Mouse (Mus musculus) intestine, embryonic 15.5 days (tissue): ENCODE data around the gene Zik1. TPM values are rescaled to one million over a fixed set of nuclear protein-coding genes. Genes with fewer than 3 reads are reported as not detected.

Source experiments
- ATAC-seq: fragments of 200-750 bp; cut with Nextera tagmentation; 2 replicates; pipeline ENCODE4 v1.8.0; 2017; ENCODE audit warnings: moderate TSS enrichment, moderate library complexity
- H3K27ac ChIP-seq: fragments of 300-500 bp; sonication (generic); 2 replicates; pipeline ENCODE4 v1.5.1; 2015; ENCODE audit warnings: mild to moderate bottlenecking, inconsistent platforms
- H3K27me3 ChIP-seq: fragments of 300-500 bp; sonication (generic); replicated peaks from 2 replicates; pipeline ENCODE4 v1.6.1; 2015; ENCODE audit warnings: inconsistent platforms
- H3K36me3 ChIP-seq: fragments of 300-500 bp; sonication (generic); 2 replicates; pipeline ENCODE4 v1.6.1; 2015; ENCODE audit warnings: inconsistent platforms
- H3K4me1 ChIP-seq: fragments of 300-500 bp; sonication (generic); replicated peaks from 2 replicates; pipeline ENCODE4 v1.6.1; 2015; ENCODE audit warnings: inconsistent platforms
- H3K4me2 ChIP-seq: fragments of 300-500 bp; sonication (generic); replicated peaks from 2 replicates; pipeline ENCODE4 v1.6.1; 2015; ENCODE audit warnings: mild to moderate bottlenecking, inconsistent platforms
- H3K4me3 ChIP-seq: fragments of 300-500 bp; sonication (generic); replicated peaks from 2 replicates; pipeline ENCODE4 v1.5.1; 2015; ENCODE audit warnings: inconsistent platforms
- H3K9ac ChIP-seq: fragments of 300-500 bp; sonication (generic); 2 replicates; pipeline ENCODE4 v1.6.1; 2015; ENCODE audit warnings: inconsistent platforms
- H3K9me3 ChIP-seq: fragments of 300-500 bp; sonication (generic); 2 replicates; pipeline ENCODE4 v1.6.1; 2016; ENCODE audit warnings: inconsistent platforms
- WGBS: fragments of 180-500 bp; shearing (Covaris S2); methylation state at CpG from one replicate; pipeline ENCODE4 v1.1.7; 2015; 5-methylcytosine and 5-hydroxymethylcytosine counted together
- polyA plus RNA-seq: library from polyadenylated mRNA; unstranded; fragments of >200 nt; fragmentation: Nextera tagmentation; extraction: Ambion mirVana; gene quantifications from 2 replicates; pipeline ENCODE4 v1.2.1, GENCODE M21; 2015

The Zik1 gene
- 7.0 and 8.2 TPM in 2 replicates for polyA plus RNA-seq

DNA sequence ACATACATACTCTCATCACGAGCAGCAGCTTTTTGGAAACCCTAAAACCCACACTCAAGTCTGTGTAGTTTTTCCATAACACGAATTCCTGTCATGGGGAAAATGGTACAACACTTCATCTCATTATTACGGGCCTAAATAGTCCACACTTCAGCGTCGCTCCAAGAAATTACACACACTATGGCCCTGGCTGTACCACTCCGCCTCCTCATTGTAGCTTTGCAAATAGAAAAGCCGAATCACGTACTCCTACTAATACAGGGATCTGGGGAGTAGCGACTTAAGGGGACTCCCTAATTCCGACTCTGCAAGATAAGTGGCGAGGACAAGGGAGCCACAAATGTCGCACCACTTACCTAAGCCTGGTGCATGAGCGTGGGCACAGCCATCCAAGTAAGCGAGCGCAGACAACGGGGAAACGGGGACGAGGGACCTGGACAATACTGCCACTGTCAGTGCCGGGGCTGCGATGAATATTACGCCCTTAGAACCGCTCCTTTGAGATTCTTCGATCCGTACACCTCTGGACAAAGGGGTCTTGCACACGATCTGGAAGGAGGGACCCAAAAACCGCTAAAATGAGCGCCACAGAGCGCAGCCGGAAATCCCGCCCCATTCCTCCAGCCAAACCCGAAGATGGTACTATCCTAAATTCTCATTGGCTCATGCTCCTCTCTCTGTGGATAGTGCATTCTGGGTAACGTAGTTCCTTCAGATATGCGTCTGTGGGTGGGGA lies at the start of gene Zik1:
TSS of gene Zik1 (minus strand) at position 609 of the 736 bp plus-strand sequence.
- ATAC-seq = peak; percentile 100
- 0 out of 2 replicates have a peak, but pooled peaks cover 2% of the 10 kb centered on the region for H3K4me1 ChIP-seq
- H3K4me2 ChIP-seq = peak within 1 kb of the TSS; percentile 54
- H3K9me3 ChIP-seq = no peaks in the 10 kb centered on the region
- no peaks in the 10 kb centered on the region for H3K27me3 ChIP-seq
- 2% methylated on average over 33 of the region's 33 CpGs for WGBS
- H3K4me3 ChIP-seq = peak within 1 kb of the TSS; percentile 63
- H3K9ac ChIP-seq = peak within 1 kb of the TSS; percentile 64
- H3K27ac ChIP-seq = no peak within 1 kb of the TSS
- H3K36me3 ChIP-seq = peaks cover 9% of the 10 kb centered on the region; the same call in 1 of the 2 replicates

DNA sequence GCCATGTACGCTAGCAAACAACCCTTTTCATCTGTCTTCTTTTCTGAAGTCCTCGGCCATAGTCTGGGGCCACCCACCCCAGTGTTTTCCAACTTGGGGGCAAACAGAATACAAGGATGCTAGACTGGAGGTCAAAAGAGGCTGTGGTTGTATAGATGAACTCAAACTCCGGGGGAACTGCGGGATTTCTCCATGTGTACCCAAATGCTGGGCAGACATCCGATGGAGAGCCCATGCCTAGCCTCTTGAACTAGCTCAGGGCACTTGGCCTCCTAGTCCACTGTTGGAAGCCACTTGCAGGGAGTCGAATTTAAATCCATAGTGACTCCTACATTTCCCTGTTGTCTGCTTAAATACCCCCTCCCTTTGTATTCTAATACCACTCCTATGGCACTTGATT lies 384 bp upstream of the Zik1 start:
- Histone ChIP-seq H3K27me3 (no peaks in the 10 kb centered on the region), H3K9ac (no peak overlapping the region), H3K4me1 (0 out of 2 replicates have a peak, but pooled peaks cover 2% of the 10 kb centered on the region), H3K4me2 (peak overlapping the region; percentile 54), H3K27ac (no peak overlapping the region), H3K4me3 (peak overlapping the region; percentile 63), H3K9me3 (no peaks in the 10 kb centered on the region), H3K36me3 (peaks cover 3% of the 10 kb centered on the region; the same call in 1 of the 2 replicates)
- 39% methylated on average over 6 of the region's 6 CpGs for WGBS
- ATAC-seq = no peak

DNA sequence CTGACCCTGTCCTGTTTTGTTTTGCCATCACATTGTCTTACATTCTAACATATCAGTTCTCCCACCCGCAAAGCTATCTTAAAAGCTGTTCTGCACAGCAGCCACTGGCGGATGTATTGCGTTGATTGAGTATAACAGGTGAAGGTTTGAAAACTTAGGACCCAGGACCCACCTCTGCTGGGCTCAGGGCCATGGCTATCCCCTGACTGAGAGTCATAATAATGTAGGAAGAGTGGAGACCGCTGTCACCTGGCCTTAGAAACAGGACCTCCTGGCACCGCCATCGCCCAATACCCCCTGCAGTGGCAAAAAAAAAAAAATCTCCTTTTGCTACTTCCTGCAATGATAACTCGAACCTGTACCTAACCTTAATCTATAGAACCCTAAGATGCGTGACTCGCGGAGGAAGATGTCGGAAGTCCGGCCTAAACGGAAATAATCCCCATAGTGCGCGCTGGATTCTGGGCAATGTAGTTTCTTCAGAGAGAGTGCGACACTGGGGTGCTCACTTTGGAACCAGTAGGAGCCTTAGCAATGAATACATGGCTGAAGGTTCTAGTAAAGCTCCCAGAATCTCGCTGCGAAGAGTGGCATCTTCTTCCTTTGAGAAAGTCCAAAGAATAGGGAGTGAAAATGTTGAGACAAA lies 14.5 kb downstream of the Zik1 start:
- H3K4me2 ChIP-seq = peak overlapping the region; percentile 33
- H3K4me1 ChIP-seq = no peaks in the 10 kb centered on the region
- no peaks in the 10 kb centered on the region for H3K27me3 ChIP-seq
- no peak overlapping the region for H3K4me3 ChIP-seq
- H3K9me3 ChIP-seq = no peaks in the 10 kb centered on the region
- H3K36me3 ChIP-seq = no peaks in the 10 kb centered on the region
- WGBS = 62% methylated on average over 18 of the region's 18 CpGs
- ATAC-seq = no peak
- no peak overlapping the region for H3K27ac ChIP-seq
- no peak overlapping the region for H3K9ac ChIP-seq

DNA sequence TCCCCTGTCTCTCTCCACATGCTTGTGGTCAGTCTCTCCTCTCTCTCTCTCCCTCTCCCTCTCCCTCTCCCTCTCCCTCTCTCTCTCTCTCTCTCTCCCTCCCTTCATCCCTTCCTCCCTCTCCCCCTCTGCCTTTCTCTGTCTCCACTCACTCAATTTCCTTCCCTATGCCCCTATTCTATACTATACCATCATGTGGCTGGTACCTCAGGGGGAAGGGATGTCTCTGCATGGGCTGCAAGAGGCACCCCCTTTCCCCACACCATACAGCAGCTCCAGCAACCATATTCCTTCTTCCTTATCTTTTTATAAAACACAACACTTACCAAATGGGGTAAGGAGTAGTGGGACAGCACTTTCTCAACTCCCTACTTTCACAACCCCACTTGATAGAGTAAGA lies 15.4 kb downstream of the Zik1 start:
- Histone ChIP-seq H3K4me3 (no peak overlapping the region), H3K27ac (no peak overlapping the region), H3K9me3 (no peaks in the 10 kb centered on the region)

GRCm38 (mm10) chr7:10458166-10458565 lies 37.0 kb downstream of the Zik1 start:
- WGBS = 73% methylated on average over 3 of the region's 3 CpGs
- Histone ChIP-seq H3K4me2 (no peak overlapping the region), H3K4me3 (no peak overlapping the region), H3K9ac (no peak overlapping the region), H3K9me3 (no peaks in the 10 kb centered on the region; the same call in 1 of the 2 replicates), H3K27me3 (no peaks in the 10 kb centered on the region), H3K27ac (no peak overlapping the region), H3K4me1 (no peaks in the 10 kb centered on the region), H3K36me3 (no peaks in the 10 kb centered on the region)
- no peak for ATAC-seq

More for the DNA sequence above, 15.4 kb downstream of the Zik1 start:
- Histone ChIP-seq H3K36me3 (no peaks in the 10 kb centered on the region), H3K27me3 (no peaks in the 10 kb centered on the region), H3K4me2 (no peak overlapping the region), H3K9ac (no peak overlapping the region), H3K4me1 (no peaks in the 10 kb centered on the region)
- no peak for ATAC-seq

DNA sequence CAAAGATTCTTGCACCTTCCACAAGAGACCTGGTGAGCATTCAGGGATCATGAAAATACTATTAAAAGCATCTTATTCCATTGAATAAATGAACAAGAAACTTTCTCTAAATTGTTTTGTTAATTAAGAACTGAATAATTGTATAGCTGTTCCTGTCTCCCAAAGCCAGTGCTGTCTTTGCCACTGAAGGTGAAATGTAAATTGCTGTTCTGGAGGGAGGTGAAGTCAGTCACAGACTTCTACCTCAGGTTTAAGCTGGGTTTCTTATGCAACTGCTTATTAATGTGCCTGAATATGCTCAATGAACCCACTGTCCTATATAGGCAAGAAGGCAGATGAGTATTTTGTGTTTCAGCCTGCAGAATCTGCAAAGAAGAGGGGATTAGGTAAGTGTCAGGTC lies 52.2 kb downstream of the Zik1 start, which contains the start of gene Vmn1r67:
TSS of gene Vmn1r67 (plus strand) at position 301 of the 400 bp plus-strand sequence.
- Histone ChIP-seq H3K27me3 (no peaks in the 10 kb centered on the region), H3K4me3 (no peak within 1 kb of the TSS), H3K27ac (no peak within 1 kb of the TSS), H3K9me3 (no peaks in the 10 kb centered on the region), H3K4me2 (no peak within 1 kb of the TSS), H3K9ac (no peak within 1 kb of the TSS), H3K4me1 (no peaks in the 10 kb centered on the region), H3K36me3 (no peaks in the 10 kb centered on the region)
- ATAC-seq = no peak

Other genes starting within 250 kb of the Zik1 start
- not detected in 2 replicates for gene Vmn1r66, start 217.4 kb downstream of the Zik1 start, polyA plus RNA-seq
- not detected in 2 replicates for gene Vmn1r67, start 52.1 kb downstream of the Zik1 start, polyA plus RNA-seq
- gene Vmn1r68, start 63.1 kb upstream of the Zik1 start, polyA plus RNA-seq = not detected in 2 replicates
- gene Vmn1r69, start 118.3 kb upstream of the Zik1 start, polyA plus RNA-seq = not detected in 2 replicates
- not detected in 2 replicates for gene Vmn1r70, start 136.1 kb upstream of the Zik1 start, polyA plus RNA-seq
- not detected in 2 replicates for gene Nlrp4b, start 192.4 kb upstream of the Zik1 start, polyA plus RNA-seq